Mouse (Mus musculus): ENCODE results near the gene Prkar1a.

Gene Prkar1a

GRCm38 (mm10) chr11:109705336-109706054 is 56.3 kb downstream of the Prkar1a start:
- no peak for DNase-seq (ENCODE audit: low spot score in 2 of 2)

- DNase-seq (ENCODE audit: low spot score in 2 of 2): peak in 1 of 2 experiments; percentile 14
These were observed 56.8 kb downstream of the Prkar1a start for GRCm38 (mm10) chr11:109706055-109706412.

- no peak for DNase-seq (ENCODE audit: low spot score in 2 of 2)
These were observed 57.4 kb downstream of the Prkar1a start for GRCm38 (mm10) chr11:109706586-109706985.

GRCm38 (mm10) chr11:109707442-109707841 is 58.2 kb downstream of the Prkar1a start:
- no peak for DNase-seq (ENCODE audit: low spot score in 2 of 2)

- DNase-seq (ENCODE audit: low spot score in 2 of 2): no peak
These were observed 59.6 kb downstream of the Prkar1a start for GRCm38 (mm10) chr11:109708786-109709185.

- no peak for DNase-seq (ENCODE audit: low spot score in 2 of 2)
These were observed 60.3 kb downstream of the Prkar1a start for GRCm38 (mm10) chr11:109709501-109709900.

GRCm38 (mm10) chr11:109714341-109715247 is 65.4 kb downstream of the Prkar1a start:
- DNase-seq (ENCODE audit: low spot score in 2 of 2): no peak

- no peak for DNase-seq (ENCODE audit: low spot score in 2 of 2)
These were observed 66.1 kb downstream of the Prkar1a start for GRCm38 (mm10) chr11:109715311-109715781.

- DNase-seq (ENCODE audit: low spot score in 2 of 2): no peak
These were observed 67.8 kb downstream of the Prkar1a start for GRCm38 (mm10) chr11:109716981-109717380.

- no peak for DNase-seq (ENCODE audit: low spot score in 2 of 2)
These were observed 68.2 kb downstream of the Prkar1a start for GRCm38 (mm10) chr11:109717448-109717847.

- no peak for DNase-seq (ENCODE audit: low spot score in 2 of 2)
These were observed 69.0 kb downstream of the Prkar1a start for GRCm38 (mm10) chr11:109717966-109718895.
